Mouse (Mus musculus) bone marrow macrophage, adult 2 months (primary cell): ENCODE measurements at regions not wholly inside any gene's neighbourhood (a gene's known extent, or its start where the extent isn't known, plus 50 kb on each side); places are given as distances from the start of the nearest gene placed in this dataset.

Experiments
- H3K27ac ChIP-seq: 2 replicates; pipeline ENCODE4 v1.5.1; 2012; ENCODE audit warnings: low read depth, low read length; ENCODE audit not compliant: insufficient read depth
- H3K4me1 ChIP-seq: 2 replicates; pipeline ENCODE4 v1.6.1; 2012; ENCODE audit warnings: low read length; ENCODE audit not compliant: control insufficient read depth, insufficient read depth
- H3K4me3 ChIP-seq: 2 replicates; pipeline ENCODE4 v1.5.1; 2012; ENCODE audit warnings: mild to moderate bottlenecking, low read length, moderate library complexity; ENCODE audit not compliant: insufficient read depth
- CTCF ChIP-seq: IDR thresholded peaks from 2 replicates; pipeline ENCODE4 v1.5.1; 2012; ENCODE audit warnings: low read depth, mild to moderate bottlenecking, low read length, moderate library complexity
- POLR2A ChIP-seq: IDR thresholded peaks from 2 replicates; pipeline ENCODE4 v1.6.1; 2012; ENCODE audit warnings: mild to moderate bottlenecking, low read depth, low read length, borderline replicate concordance

GRCm38 (mm10) chr4:45682746-45683145 is 116.1 kb upstream of the Aldh1b1 start:
- H3K4me1 ChIP-seq = no peaks in the 10 kb centered on the region
- H3K4me3 ChIP-seq = no peak overlapping the region
- no peak for TF ChIP-seq CTCF
- no peak for TF ChIP-seq POLR2A
- H3K27ac ChIP-seq = no peak overlapping the region

DNA sequence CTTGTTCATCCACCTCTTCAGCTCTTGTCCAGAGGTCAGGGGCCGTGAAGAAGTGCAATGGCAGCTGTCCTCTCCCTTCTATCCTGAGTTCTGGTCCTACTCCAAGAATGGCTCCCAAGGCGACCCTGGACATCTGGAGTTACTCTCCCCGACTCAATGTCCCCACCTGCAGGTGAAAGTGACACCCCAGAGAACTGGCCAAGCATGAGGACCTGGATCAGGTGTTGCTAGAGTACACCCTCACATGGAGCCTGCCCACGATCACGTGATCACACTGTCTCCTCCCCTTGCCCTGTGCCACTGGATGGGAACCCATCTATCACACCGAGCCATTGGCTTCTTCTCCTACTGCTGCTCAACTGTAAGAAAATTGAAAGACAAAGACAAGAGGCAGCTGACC is 122.7 kb upstream of the Aldh1b1 start:
- Histone ChIP-seq H3K4me1 (no peaks in the 10 kb centered on the region), H3K4me3 (no peak overlapping the region), H3K27ac (no peak overlapping the region)
- TF ChIP-seq CTCF = no peak

GRCm38 (mm10) chr4:45674291-45674690 is 124.5 kb upstream of the Aldh1b1 start:
- TF ChIP-seq CTCF = no peak
- TF ChIP-seq POLR2A = no peak
- H3K4me1 ChIP-seq = no peaks in the 10 kb centered on the region
- H3K4me3 ChIP-seq = no peak overlapping the region
- H3K27ac ChIP-seq = no peak overlapping the region

- Histone ChIP-seq H3K4me1 (no peaks in the 10 kb centered on the region), H3K27ac (no peak overlapping the region), H3K4me3 (no peak overlapping the region)
- TF ChIP-seq CTCF (no peak), POLR2A (no peak)
These were observed 125.6 kb upstream of the Aldh1b1 start for GRCm38 (mm10) chr4:45673081-45673819.

DNA sequence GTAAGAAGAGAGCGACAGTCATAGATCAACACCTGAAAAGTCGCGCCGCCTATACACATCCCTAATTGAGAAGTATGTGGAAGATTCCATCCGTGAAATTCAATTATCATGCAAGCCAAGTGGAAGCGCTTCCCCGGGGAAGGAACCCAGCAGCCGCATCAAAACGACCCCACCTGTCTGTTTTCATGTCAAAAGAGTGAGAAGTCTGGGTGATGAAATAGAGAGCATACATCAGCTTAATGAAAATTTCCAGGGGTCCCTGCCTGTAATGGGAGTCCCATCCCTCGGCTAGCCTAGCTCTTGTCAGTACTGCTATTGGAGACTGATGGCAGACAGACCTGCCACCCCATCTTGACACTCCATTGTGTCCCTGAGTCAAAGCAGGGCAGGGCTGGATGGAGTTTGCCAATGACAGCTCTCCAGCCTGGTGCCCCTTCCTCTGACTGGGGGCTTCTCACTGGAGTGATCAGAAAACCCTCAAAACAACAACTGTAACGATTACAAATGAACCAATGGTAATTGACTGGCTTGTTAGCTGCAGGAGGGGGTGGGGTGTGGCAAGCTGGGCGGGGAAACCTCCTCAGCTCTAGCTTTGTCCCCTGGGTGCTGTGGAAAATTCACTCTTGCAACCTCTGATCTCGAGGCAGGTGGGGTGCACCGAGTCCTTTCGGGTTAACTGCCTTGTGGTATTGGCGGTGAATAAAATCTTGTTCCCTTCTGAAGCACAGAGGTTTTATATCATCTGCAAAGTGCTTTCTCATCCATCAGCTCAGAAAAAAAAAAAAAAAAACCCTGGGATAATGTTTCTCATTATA is 126.4 kb upstream of the Aldh1b1 start:
- no peak overlapping the region for H3K27ac ChIP-seq
- no peak for TF ChIP-seq CTCF
- no peak for TF ChIP-seq POLR2A
- H3K4me3 ChIP-seq = no peak overlapping the region
- H3K4me1 ChIP-seq = no peaks in the 10 kb centered on the region

DNA sequence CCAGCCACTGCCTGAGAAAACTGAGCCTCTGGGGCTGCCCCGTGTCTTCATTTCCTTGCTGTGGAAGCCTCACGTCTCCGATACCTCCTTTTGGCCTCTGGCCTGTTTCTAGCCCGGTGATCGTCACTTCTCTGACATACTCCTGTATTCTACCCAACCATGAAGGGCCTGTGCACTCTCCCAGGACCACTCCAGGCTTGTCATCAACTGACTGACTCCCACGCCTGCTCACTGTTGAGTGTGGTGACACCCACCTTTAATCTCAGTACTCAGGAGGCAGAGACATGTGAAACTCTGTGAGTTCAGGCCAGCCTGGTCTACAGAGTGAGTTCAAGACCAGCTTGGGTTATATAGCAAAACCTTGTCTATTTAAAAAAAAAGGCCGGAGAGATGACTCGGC is 132.1 kb upstream of the Shb start:
- Histone ChIP-seq H3K4me3 (no peak overlapping the region), H3K4me1 (no peaks in the 10 kb centered on the region), H3K27ac (no peak overlapping the region)
- TF ChIP-seq POLR2A (no peak), CTCF (no peak)

DNA sequence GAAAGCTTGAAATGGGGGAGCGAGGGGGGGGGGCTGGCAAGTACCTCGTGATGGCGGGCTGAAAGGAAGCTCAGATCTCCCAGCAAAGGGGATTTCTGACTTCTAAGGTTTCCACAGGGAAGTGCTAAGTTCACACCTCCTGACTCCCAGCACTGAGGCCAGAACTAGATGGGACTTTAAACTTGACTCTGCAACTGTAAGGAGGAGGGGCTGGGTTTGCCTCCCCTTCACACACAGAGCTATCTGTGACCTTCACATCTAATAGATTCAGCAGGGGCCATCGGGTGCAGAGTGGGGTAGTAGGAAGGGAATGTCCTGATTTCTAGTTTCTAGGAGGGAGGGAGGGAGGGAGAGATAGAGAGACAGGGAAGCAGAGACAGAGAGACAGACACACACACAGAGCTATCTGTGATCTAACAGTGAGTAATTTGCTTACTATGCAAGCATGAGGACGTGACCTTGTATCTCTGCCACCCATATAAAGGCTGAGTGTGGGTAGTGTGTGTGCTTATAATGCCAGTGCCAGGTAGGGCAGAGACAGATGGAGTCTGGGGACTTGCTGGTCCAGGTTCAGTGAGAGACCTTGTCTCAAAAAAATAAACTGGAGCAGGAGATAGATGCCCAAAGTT is 125.2 kb upstream of the Shb start:
- no peak for TF ChIP-seq POLR2A
- TF ChIP-seq CTCF = no peak
- no peak overlapping the region for H3K27ac ChIP-seq
- H3K4me1 ChIP-seq = no peaks in the 10 kb centered on the region
- no peak overlapping the region for H3K4me3 ChIP-seq

- TF ChIP-seq POLR2A = no peak
- no peak for TF ChIP-seq CTCF
- Histone ChIP-seq H3K4me1 (no peaks in the 10 kb centered on the region), H3K27ac (no peak overlapping the region), H3K4me3 (no peak overlapping the region)
These were observed 123.5 kb upstream of the Shb start for GRCm38 (mm10) chr4:45655780-45656179.

- no peaks in the 10 kb centered on the region for H3K4me1 ChIP-seq
- TF ChIP-seq POLR2A (no peak), CTCF (no peak)
These were observed 122.5 kb upstream of the Shb start for GRCm38 (mm10) chr4:45654804-45655155.

GRCm38 (mm10) chr4:45654019-45654803 is 121.9 kb upstream of the Shb start:
- H3K4me3 ChIP-seq = no peak overlapping the region
- H3K27ac ChIP-seq = no peak overlapping the region
- TF ChIP-seq CTCF (no peak), POLR2A (no peak)
- H3K4me1 ChIP-seq = no peaks in the 10 kb centered on the region

More at GRCm38 (mm10) chr4:45654804-45655155, 122.5 kb upstream of the Shb start:
- Histone ChIP-seq H3K4me3 (no peak overlapping the region), H3K27ac (no peak overlapping the region)
